Mouse (Mus musculus): ENCODE measurements at regions not wholly inside any gene's neighbourhood (a gene's known extent, or its start where the extent isn't known, plus 50 kb on each side); places are given as distances from the start of the nearest gene placed in this dataset.

- H3K27ac ChIP-seq (ENCODE audit: control insufficient read depth, low read depth, low read length): no peak overlapping the region
- peak in 2 of 3 experiments; percentile 23 to 28; a peak in 4 of 6 replicates for TF ChIP-seq CTCF (IDR thresholded peaks at IDR 0.05 in 2 of 3, conservative IDR thresholded peaks at IDR 0.05 in 1 of 3; ENCODE audit: control insufficient read depth in 1 of 3, insufficient read depth in 1 of 3, low read depth in 2 of 3, low read length in 3 of 3, poor library complexity in 1 of 3, severe bottlenecking in 1 of 3)
- no peak for TF ChIP-seq HCFC1 (IDR thresholded peaks at IDR 0.05; ENCODE audit: low read depth, low read length)
- TF ChIP-seq EP300 (IDR thresholded peaks at IDR 0.05; ENCODE audit: low read depth in 1 of 2, low read length in 2 of 2): no peak
- no peak for TF ChIP-seq MYC (IDR thresholded peaks at IDR 0.05; ENCODE audit: low read depth, low read length)
- 0 out of 2 replicates have a peak, but pooled peaks have one; percentile 16 for TF ChIP-seq SMC3 (IDR thresholded peaks at IDR 0.05; ENCODE audit: low read depth, low read length)
- DNase-seq (ENCODE audit: low read depth, low spot score): peak; percentile 7
- H3K9me3 ChIP-seq (replicated peaks; ENCODE audit: insufficient read depth, low read length): no peaks in the 10 kb centered on the region
- no peaks in the 10 kb centered on the region for H3K27me3 ChIP-seq (ENCODE audit: control insufficient read depth in 1 of 2, insufficient read depth in 2 of 2, low read length in 2 of 2)
- no peaks in the 10 kb centered on the region for H3K4me1 ChIP-seq (ENCODE audit: control insufficient read depth in 1 of 2, insufficient read depth in 2 of 2, low read length in 2 of 2)
- H3K36me3 ChIP-seq (ENCODE audit: control insufficient read depth in 1 of 2, insufficient read depth in 2 of 2, low read length in 2 of 2): no peaks in the 10 kb centered on the region
- no peaks in the 10 kb centered on the region for H3K79me2 ChIP-seq (ENCODE audit: control insufficient read depth, insufficient read depth, low read length, poor library complexity)
- H3K9ac ChIP-seq (ENCODE audit: control insufficient read depth, low read depth, low read length, poor library complexity, severe bottlenecking): no peak overlapping the region
- H3K4me3 ChIP-seq (ENCODE audit: control insufficient read depth in 1 of 2, insufficient read depth in 1 of 2, low read depth in 2 of 2, low read length in 2 of 2): no peak overlapping the region
These were observed 64.2 kb upstream of the Xcl1 start for GRCm38 (mm10) chr1:164999515-164999914.

GRCm38 (mm10) chr1:164998621-164999020 lies 63.3 kb upstream of the Xcl1 start:
- Histone ChIP-seq H3K79me2 (ENCODE audit: control insufficient read depth, insufficient read depth, low read length, poor library complexity) (no peaks in the 10 kb centered on the region), H3K4me1 (ENCODE audit: control insufficient read depth in 1 of 2, insufficient read depth in 2 of 2, low read length in 2 of 2) (no peaks in the 10 kb centered on the region), H3K4me3 (ENCODE audit: control insufficient read depth in 1 of 2, insufficient read depth in 1 of 2, low read depth in 2 of 2, low read length in 2 of 2) (no peak overlapping the region), H3K9me3 (replicated peaks; ENCODE audit: insufficient read depth, low read length) (no peaks in the 10 kb centered on the region), H3K9ac (ENCODE audit: control insufficient read depth, low read depth, low read length, poor library complexity, severe bottlenecking) (no peak overlapping the region), H3K27ac (ENCODE audit: control insufficient read depth, low read depth, low read length) (no peak overlapping the region), H3K27me3 (ENCODE audit: control insufficient read depth in 1 of 2, insufficient read depth in 2 of 2, low read length in 2 of 2) (no peaks in the 10 kb centered on the region), H3K36me3 (ENCODE audit: control insufficient read depth in 1 of 2, insufficient read depth in 2 of 2, low read length in 2 of 2) (no peaks in the 10 kb centered on the region)
- no peak for TF ChIP-seq GATA1 (IDR thresholded peaks at IDR 0.05; ENCODE audit: low read depth, low read length)
- TF ChIP-seq CHD1 (IDR thresholded peaks at IDR 0.05; ENCODE audit: low read depth, low read length): no peak
- TF ChIP-seq TBP (IDR thresholded peaks at IDR 0.05; ENCODE audit: low read depth, low read length): no peak
- no peak for TF ChIP-seq ETS1 (IDR thresholded peaks at IDR 0.05; ENCODE audit: low read depth, low read length)
- TF ChIP-seq MEF2A (IDR thresholded peaks at IDR 0.05; ENCODE audit: extremely low read depth, insufficient replicate concordance, low read depth, low read length, poor library complexity, severe bottlenecking): no peak
- TF ChIP-seq MAZ (IDR thresholded peaks at IDR 0.05; ENCODE audit: low read depth, low read length): no peak
- TF ChIP-seq ZC3H11A (IDR thresholded peaks at IDR 0.05; ENCODE audit: low read depth, low read length): no peak
- no peak for TF ChIP-seq RCOR1 (IDR thresholded peaks at IDR 0.05; ENCODE audit: low read depth, low read length)
- TF ChIP-seq JUND (IDR thresholded peaks at IDR 0.05; ENCODE audit: low read depth, low read length): no peak
- TF ChIP-seq EP300 (IDR thresholded peaks at IDR 0.05; ENCODE audit: low read depth in 1 of 2, low read length in 2 of 2): no peak
- TF ChIP-seq MYB (IDR thresholded peaks at IDR 0.05; ENCODE audit: low read depth, low read length): no peak
- DNase-seq (ENCODE audit: low read depth, low spot score): no peak

- Histone ChIP-seq H3K36me3 (ENCODE audit: control insufficient read depth in 1 of 2, insufficient read depth in 2 of 2, low read length in 2 of 2) (no peaks in the 10 kb centered on the region), H3K9me3 (replicated peaks; ENCODE audit: insufficient read depth, low read length) (no peaks in the 10 kb centered on the region), H3K4me1 (ENCODE audit: control insufficient read depth in 1 of 2, insufficient read depth in 2 of 2, low read length in 2 of 2) (no peaks in the 10 kb centered on the region), H3K4me3 (ENCODE audit: control insufficient read depth in 1 of 2, insufficient read depth in 1 of 2, low read depth in 2 of 2, low read length in 2 of 2) (no peak overlapping the region), H3K27me3 (ENCODE audit: control insufficient read depth in 1 of 2, insufficient read depth in 2 of 2, low read length in 2 of 2) (no peaks in the 10 kb centered on the region), H3K9ac (ENCODE audit: control insufficient read depth, low read depth, low read length, poor library complexity, severe bottlenecking) (no peak overlapping the region), H3K79me2 (ENCODE audit: control insufficient read depth, insufficient read depth, low read length, poor library complexity) (no peaks in the 10 kb centered on the region), H3K27ac (ENCODE audit: control insufficient read depth, low read depth, low read length) (no peak overlapping the region)
- no peak for DNase-seq (ENCODE audit: low read depth, low spot score)
- TF ChIP-seq NRF1 (IDR thresholded peaks at IDR 0.05; ENCODE audit: insufficient read depth, low read depth, low read length, poor library complexity, severe bottlenecking) (no peak), ELF1 (IDR thresholded peaks at IDR 0.05; ENCODE audit: low read depth, low read length) (no peak), MYB (IDR thresholded peaks at IDR 0.05; ENCODE audit: low read depth, low read length) (no peak), E2F4 (IDR thresholded peaks at IDR 0.05; ENCODE audit: borderline replicate concordance, low read depth, low read length) (no peak), MAX (IDR thresholded peaks at IDR 0.05; ENCODE audit: low read length) (no peak), POLR2AphosphoS2 (IDR thresholded peaks at IDR 0.05; ENCODE audit: low read length) (no peak), CHD2 (IDR thresholded peaks at IDR 0.05; ENCODE audit: low read length) (no peak)
These were observed 62.3 kb upstream of the Xcl1 start for GRCm38 (mm10) chr1:164997660-164998059.

Measured in MEL (cell line).